In the genomic region with DNA sequence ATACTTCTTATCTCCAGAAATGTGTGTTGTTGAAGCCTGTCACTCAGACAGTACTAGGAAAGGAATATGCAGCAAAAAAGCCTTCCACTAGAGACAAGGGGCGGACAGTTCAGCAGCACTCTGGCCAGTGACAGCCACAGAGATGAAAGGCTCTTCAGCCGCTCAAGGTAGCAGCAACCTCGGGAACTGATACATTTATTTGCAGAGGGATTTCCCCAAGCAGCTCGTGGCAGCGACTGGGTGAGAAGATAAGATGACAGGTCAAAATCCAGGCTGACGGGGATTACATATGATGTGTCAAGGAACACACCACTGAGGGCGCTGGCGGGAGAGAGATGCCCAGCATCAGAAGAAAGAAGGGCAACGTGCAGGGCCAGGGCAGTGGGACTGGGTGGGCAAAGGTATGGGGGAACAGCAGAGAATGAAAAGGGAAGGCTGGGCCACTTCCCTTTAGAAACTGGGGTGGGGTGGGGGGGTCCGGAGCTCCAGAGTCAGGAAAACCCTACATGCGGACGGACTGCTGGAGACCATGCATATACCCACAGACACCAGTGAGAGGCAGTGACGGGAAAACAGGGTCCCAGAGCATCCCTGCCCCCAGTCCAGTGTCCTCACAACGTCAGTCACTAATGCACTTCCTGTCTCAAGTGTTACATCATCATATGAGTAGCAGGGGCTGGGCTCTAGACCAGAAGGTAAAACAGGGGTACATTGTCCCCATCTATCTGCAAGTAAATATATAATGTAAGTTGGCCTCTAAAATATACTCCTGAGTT, we compare ENCODE assay signal across 28 mouse cellular contexts. TPM values are rescaled to one million over a fixed set of nuclear protein-coding genes. Genes with fewer than 3 reads are reported as not detected.
DNase-seq lines count a peak whose midpoint lies in the region; ATAC-seq and TF ChIP-seq lines count a peak whose summit lies in the region.
"Had no signal": no experiment of that assay in that cellular context is flagged by ENCODE, and none has a peak within 500 bp of the region (broad histone marks: within the 10 kb centered on the region; RNA-seq: fewer than 3 reads in every experiment).

No protein-coding gene starts in this region.

- no peak for DNase-seq in heart, postnatal 14 days
- DNase-seq in midbrain, embryonic 11.5 days (ENCODE audit: low spot score, missing footprints): peak; percentile 65
- DNase-seq in midbrain, postnatal 0 days (ENCODE audit: low spot score): no peak
- DNase-seq in cerebellum, adult 11 months: no peak
- no peak for DNase-seq in spleen, postnatal 10 days (ENCODE audit: low spot score in 2 of 2)
- DNase-seq: adrenal gland, postnatal 10 days; cerebellum, adult 11-12 months; cerebellum, adult 9-11 months; heart, postnatal 4 days; kidney, adult 8-10 months; kidney, postnatal 14 days; liver, embryonic 13.5 days; lung, adult 2 months; lung, postnatal 14 days; retina, postnatal 1 day; right cerebral cortex, postnatal 14 days had no signal

- H3K36me3 ChIP-seq in heart, embryonic 12.5 days: peaks cover 11% of the 10 kb centered on the region
- H3K36me3 ChIP-seq in midbrain, embryonic 11.5 days (ENCODE audit: control insufficient read depth, insufficient read depth, low read length): no peaks in the 10 kb centered on the region
- H3K36me3 ChIP-seq in midbrain, embryonic 16.5 days (ENCODE audit: control insufficient read depth, insufficient read depth, low read length): no peaks in the 10 kb centered on the region
- no peaks in the 10 kb centered on the region for H3K36me3 ChIP-seq in intestine, postnatal 0 days (ENCODE audit: control insufficient read depth, insufficient read depth)
- H3K36me3 ChIP-seq in midbrain, postnatal 0 days (ENCODE audit: insufficient read depth, low read length): no peaks in the 10 kb centered on the region
- H3K36me3 ChIP-seq: forebrain, embryonic 15.5 days; heart, embryonic 15.5 days; hindbrain, embryonic 13.5 days; liver, embryonic 13.5 days; stomach, embryonic 15.5 days had no signal

- ATAC-seq in heart, embryonic 12.5 days (ENCODE audit: insufficient number of reproducible peaks, low FRiP score): no peak
- ATAC-seq in midbrain, embryonic 11.5 days (ENCODE audit: low FRiP score): no peak; the same call in 1 of the 2 replicates
- ATAC-seq in midbrain, embryonic 16.5 days: no peak
- ATAC-seq in intestine, postnatal 0 days: peak; percentile 65
- 0 out of 2 replicates have a peak, but pooled peaks have one; percentile 53 for ATAC-seq in midbrain, postnatal 0 days (ENCODE audit: low FRiP score)
- ATAC-seq: forebrain, embryonic 15.5 days; Patski had no signal

- intact Hi-C loops in heart, postnatal 14 days (cut with DNase I): no loop called here

- H3K9me3 ChIP-seq in heart, embryonic 12.5 days (replicated peaks): no peaks in the 10 kb centered on the region
- H3K9me3 ChIP-seq in midbrain, embryonic 11.5 days (ENCODE audit: control insufficient read depth, low read length): no peaks in the 10 kb centered on the region
- no peaks in the 10 kb centered on the region for H3K9me3 ChIP-seq in midbrain, embryonic 16.5 days (replicated peaks; ENCODE audit: control insufficient read depth, low read length, poor library complexity, severe bottlenecking)
- no peaks in the 10 kb centered on the region for H3K9me3 ChIP-seq in intestine, postnatal 0 days (ENCODE audit: control insufficient read depth)
- H3K9me3 ChIP-seq in midbrain, postnatal 0 days (ENCODE audit: low read length): no peaks in the 10 kb centered on the region
- H3K9me3 ChIP-seq: embryonic facial prominence, embryonic 13.5 days; forebrain, embryonic 10.5 days; forebrain, embryonic 15.5 days; heart, embryonic 15.5 days; hindbrain, embryonic 13.5 days; limb, embryonic 12.5 days; liver, embryonic 13.5 days; stomach, embryonic 15.5 days had no signal

- H3K4me3 ChIP-seq in heart, embryonic 12.5 days: no peak overlapping the region
- H3K4me3 ChIP-seq in midbrain, embryonic 11.5 days (ENCODE audit: low read depth, low read length): no peak overlapping the region
- H3K4me3 ChIP-seq in midbrain, embryonic 16.5 days (ENCODE audit: low read depth, low read length): no peak overlapping the region
- H3K4me3 ChIP-seq in intestine, postnatal 0 days (ENCODE audit: low read depth, low read length): no peak overlapping the region
- H3K4me3 ChIP-seq in midbrain, postnatal 0 days (ENCODE audit: low read depth, low read length): no peak overlapping the region
- H3K4me3 ChIP-seq: embryonic facial prominence, embryonic 13.5 days; forebrain, embryonic 10.5 days; forebrain, embryonic 15.5 days; heart, embryonic 15.5 days; hindbrain, embryonic 13.5 days; limb, embryonic 12.5 days; liver, embryonic 13.5 days; stomach, embryonic 15.5 days had no signal

- peaks cover 28% of the 10 kb centered on the region for H3K4me1 ChIP-seq in heart, embryonic 12.5 days (replicated peaks)
- peaks cover 2% of the 10 kb centered on the region; the same call in 1 of the 2 replicates for H3K4me1 ChIP-seq in midbrain, embryonic 11.5 days (ENCODE audit: control insufficient read depth, insufficient read depth, low read length)
- H3K4me1 ChIP-seq in midbrain, embryonic 16.5 days (ENCODE audit: control insufficient read depth, insufficient read depth, low read length): peaks cover 7% of the 10 kb centered on the region
- no peaks in the 10 kb centered on the region for H3K4me1 ChIP-seq in intestine, postnatal 0 days (replicated peaks; ENCODE audit: control insufficient read depth, insufficient read depth, low read length)
- H3K4me1 ChIP-seq in midbrain, postnatal 0 days (ENCODE audit: insufficient read depth, low read length): no peaks in the 10 kb centered on the region
- H3K4me1 ChIP-seq: stomach, embryonic 15.5 days had no signal

- no peaks in the 10 kb centered on the region for H3K27me3 ChIP-seq in heart, embryonic 12.5 days (replicated peaks)
- no peaks in the 10 kb centered on the region for H3K27me3 ChIP-seq in midbrain, embryonic 11.5 days (ENCODE audit: control insufficient read depth, insufficient read depth, low read length)
- no peaks in the 10 kb centered on the region for H3K27me3 ChIP-seq in midbrain, embryonic 16.5 days (ENCODE audit: control insufficient read depth, insufficient read depth, low read depth, low read length)
- H3K27me3 ChIP-seq in intestine, postnatal 0 days (replicated peaks; ENCODE audit: control insufficient read depth, insufficient read depth, low read length): no peaks in the 10 kb centered on the region
- H3K27me3 ChIP-seq in midbrain, postnatal 0 days (ENCODE audit: insufficient read depth, low read length): no peaks in the 10 kb centered on the region
- H3K27me3 ChIP-seq: embryonic facial prominence, embryonic 13.5 days; forebrain, embryonic 15.5 days; heart, embryonic 15.5 days; hindbrain, embryonic 13.5 days; limb, embryonic 12.5 days; liver, embryonic 13.5 days; Patski; stomach, embryonic 15.5 days had no signal

- 40% methylated on average over 14 of the region's 14 CpGs for WGBS in heart, embryonic 12.5 days
- 82% methylated on average over 14 of the region's 14 CpGs for WGBS in midbrain, embryonic 11.5 days
- 71% methylated on average over 14 of the region's 14 CpGs for WGBS in midbrain, embryonic 16.5 days
- WGBS in intestine, postnatal 0 days: 43% methylated on average over 14 of the region's 14 CpGs
- WGBS in midbrain, postnatal 0 days: 71% methylated on average over 14 of the region's 14 CpGs

- H3K9ac ChIP-seq in heart, embryonic 12.5 days: no peak overlapping the region
- H3K9ac ChIP-seq in midbrain, embryonic 11.5 days (ENCODE audit: low read length): no peak overlapping the region
- H3K9ac ChIP-seq in midbrain, embryonic 16.5 days (ENCODE audit: low read depth, low read length): no peak overlapping the region
- H3K9ac ChIP-seq in intestine, postnatal 0 days (ENCODE audit: low read depth, low read length): no peak overlapping the region
- H3K9ac ChIP-seq in midbrain, postnatal 0 days (replicated peaks; ENCODE audit: low read length, poor library complexity, severe bottlenecking): no peak overlapping the region
- H3K9ac ChIP-seq: embryonic facial prominence, embryonic 13.5 days; forebrain, embryonic 15.5 days; heart, embryonic 15.5 days; hindbrain, embryonic 13.5 days; limb, embryonic 12.5 days; liver, embryonic 13.5 days; stomach, embryonic 15.5 days had no signal

- H3K4me2 ChIP-seq in heart, embryonic 12.5 days: 0 out of 2 replicates have a peak overlapping the region, but pooled peaks have one; percentile 11
- H3K4me2 ChIP-seq in midbrain, embryonic 11.5 days: no peak overlapping the region
- no peak overlapping the region for H3K4me2 ChIP-seq in midbrain, embryonic 16.5 days (ENCODE audit: low read length)
- no peak overlapping the region for H3K4me2 ChIP-seq in intestine, postnatal 0 days (replicated peaks; ENCODE audit: low read depth)
- H3K4me2 ChIP-seq in midbrain, postnatal 0 days (ENCODE audit: low read depth, low read length, poor library complexity, severe bottlenecking): no peak overlapping the region
- H3K4me2 ChIP-seq: embryonic facial prominence, embryonic 13.5 days; forebrain, embryonic 15.5 days; heart, embryonic 15.5 days; hindbrain, embryonic 13.5 days; limb, embryonic 12.5 days; liver, embryonic 13.5 days; stomach, embryonic 15.5 days had no signal

- TF ChIP-seq CTCF in intestine, postnatal 0 days (IDR thresholded peaks at IDR 0.05; ENCODE audit: low read depth): 0 out of 2 replicates have a peak, but pooled peaks have one; percentile 14
- TF ChIP-seq CTCF in midbrain, postnatal 0 days (IDR thresholded peaks at IDR 0.05): no peak

- no peak overlapping the region for H3K27ac ChIP-seq in heart, embryonic 12.5 days (ENCODE audit: poor library complexity, severe bottlenecking)
- H3K27ac ChIP-seq in midbrain, embryonic 11.5 days (ENCODE audit: low read depth, low read length): no peak overlapping the region
- H3K27ac ChIP-seq in midbrain, embryonic 16.5 days (ENCODE audit: low read length): no peak overlapping the region
- H3K27ac ChIP-seq in intestine, postnatal 0 days (ENCODE audit: low read depth, low read length): no peak overlapping the region
- no peak overlapping the region for H3K27ac ChIP-seq in midbrain, postnatal 0 days (ENCODE audit: low read depth, low read length)
- H3K27ac ChIP-seq: embryonic facial prominence, embryonic 13.5 days; forebrain, embryonic 10.5 days; forebrain, embryonic 15.5 days; heart, embryonic 15.5 days; hindbrain, embryonic 13.5 days; limb, embryonic 12.5 days; liver, embryonic 13.5 days; stomach, embryonic 15.5 days had no signal

RNA-seq across cellular contexts. Expression of gene Cdk14, which starts 51.5 kb away (rescaled TPM):
- 20.4 and 21.3 TPM in 2 replicates for polyA plus RNA-seq in heart, embryonic 12.5 days (2016; fragmentation: Nextera tagmentation; extraction: Ambion mirVana)
- total RNA-seq in heart, postnatal 14 days (2021): 10 to 100 TPM; 13.4 to 14.6 TPM
- 25.5 and 26.7 TPM in 2 replicates for polyA plus RNA-seq in midbrain, embryonic 11.5 days (2014; fragmentation: Nextera tagmentation; extraction: Ambion mirVana)
- polyA plus RNA-seq in midbrain, embryonic 16.5 days (2015; fragmentation: Nextera tagmentation; extraction: Ambion mirVana): 42.1 and 44.6 TPM in 2 replicates
- polyA plus RNA-seq in intestine, postnatal 0 days (2015; fragmentation: Nextera tagmentation; extraction: Ambion mirVana): 3.8 and 4.4 TPM in 2 replicates
- 84.4 and 86.4 TPM in 2 replicates for total RNA-seq in midbrain, postnatal 0 days (2014; rRNA removed)
- polyA plus RNA-seq in midbrain, postnatal 0 days (2015; fragmentation: Nextera tagmentation; extraction: Ambion mirVana): 45.1 and 45.6 TPM in 2 replicates
- total RNA-seq: MEL had no signal

Comparison
In these comparisons a context has a peak if more than half of its experiments do, and no peak if none do; other contexts are left out.
1. ATAC-seq: peak in intestine, postnatal 0 days (single experiment) and midbrain, postnatal 0 days (single experiment); none in heart, embryonic 12.5 days (single experiment), midbrain, embryonic 11.5 days (single experiment) and midbrain, embryonic 16.5 days (single experiment).